Mouse (Mus musculus) kidney, adult 18-20 months (tissue): Measurements from ENCODE around the gene Pank1.
A peak's percentile ranks its signal among the peaks of the same experiment; 100 is the strongest.

ENCODE experiments used
- DNase-seq: peaks from one replicate; pipeline ENCODE4 v3.0.0; 2021

Gene Pank1

GRCm38 (mm10) chr19:34877898-34878602, 1.2 kb downstream of the Pank1 start:
- DNase-seq: peak; percentile 93

- DNase-seq: peak; percentile 51
These were observed 2.6 kb downstream of the Pank1 start for GRCm38 (mm10) chr19:34876676-34877075.

DNA sequence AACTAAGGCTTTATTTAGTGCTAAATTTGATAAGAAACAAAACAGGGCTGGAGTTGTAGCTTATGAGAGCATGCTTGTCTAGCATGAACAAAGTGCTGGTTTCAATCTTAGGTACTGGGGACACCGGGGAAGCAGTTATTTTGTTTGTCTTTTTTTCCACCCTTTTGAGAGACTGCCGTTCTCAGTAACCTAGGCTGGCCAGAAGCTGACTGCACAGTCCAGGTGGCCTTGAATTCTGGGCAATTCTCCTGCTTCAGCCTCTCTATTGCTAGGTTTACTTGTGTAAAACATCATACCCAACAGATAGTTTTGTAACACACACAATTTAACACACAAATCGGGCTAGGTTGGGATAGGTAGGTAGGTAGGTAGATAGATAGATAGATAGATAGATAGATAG, 9.9 kb downstream of the Pank1 start:
- DNase-seq: no peak

DNA sequence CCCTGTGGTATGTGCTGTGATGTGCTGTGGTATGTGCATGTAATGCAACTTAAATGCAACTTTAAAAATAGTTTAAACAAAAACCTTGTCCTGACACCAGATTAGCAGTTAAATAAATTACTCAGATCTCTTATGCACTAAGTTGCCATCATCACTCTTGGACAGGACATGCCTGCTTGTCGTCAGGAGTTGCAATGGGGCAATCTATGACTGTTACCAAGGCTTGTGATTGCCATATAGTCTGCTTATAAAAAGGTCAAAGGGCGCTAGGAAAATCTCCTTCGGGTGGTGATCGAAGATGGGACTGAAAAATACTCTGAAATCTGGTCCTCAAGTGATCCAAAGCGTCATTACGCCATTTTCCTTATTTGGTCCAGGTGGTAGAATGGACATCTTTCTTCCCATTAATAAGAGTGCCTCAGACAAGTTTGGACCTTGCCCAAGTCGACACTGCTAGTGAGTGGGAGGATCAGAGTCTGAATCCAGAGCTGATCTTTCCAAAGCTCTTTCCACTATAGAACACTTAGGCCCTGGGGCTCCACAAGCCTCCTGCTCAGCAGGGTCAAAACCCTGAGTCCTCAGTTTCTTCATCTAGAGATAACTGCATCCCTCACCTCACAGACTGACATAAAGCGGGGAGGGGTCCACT, 11.0 kb downstream of the Pank1 start:
- no peak for DNase-seq

GRCm38 (mm10) chr19:34863737-34864136, 15.5 kb downstream of the Pank1 start:
- DNase-seq: no peak

DNA sequence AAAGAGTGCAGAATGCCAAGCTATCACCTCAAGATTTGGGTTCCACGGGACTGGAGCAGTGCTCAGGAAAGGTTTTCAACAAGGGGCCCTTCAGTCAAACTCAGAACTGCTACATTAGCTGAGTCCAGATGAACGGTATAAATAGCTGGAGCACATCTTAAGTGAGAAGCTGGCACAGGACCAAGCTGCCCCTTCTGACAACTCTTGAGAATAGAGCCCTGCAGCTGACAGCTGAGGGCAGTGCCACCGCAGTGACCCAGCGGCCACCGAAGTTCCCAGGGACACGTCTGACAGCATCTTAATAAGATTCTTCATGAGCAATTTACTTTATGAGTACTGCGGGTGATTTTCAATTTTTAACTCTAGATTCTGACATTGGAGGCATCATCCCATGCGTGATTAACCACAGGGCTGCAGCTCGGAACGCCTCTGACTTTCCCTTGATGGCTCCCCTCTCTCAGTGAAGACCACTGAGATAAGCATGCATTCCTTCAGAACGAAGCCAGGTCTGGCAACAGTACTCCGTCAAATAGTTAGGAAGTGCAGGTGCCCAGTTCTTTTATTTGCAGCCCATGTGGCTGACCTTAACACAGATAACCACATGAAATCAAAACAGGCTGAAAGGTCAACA, 23.1 kb downstream of the Pank1 start:
- DNase-seq: peak; percentile 23

DNA sequence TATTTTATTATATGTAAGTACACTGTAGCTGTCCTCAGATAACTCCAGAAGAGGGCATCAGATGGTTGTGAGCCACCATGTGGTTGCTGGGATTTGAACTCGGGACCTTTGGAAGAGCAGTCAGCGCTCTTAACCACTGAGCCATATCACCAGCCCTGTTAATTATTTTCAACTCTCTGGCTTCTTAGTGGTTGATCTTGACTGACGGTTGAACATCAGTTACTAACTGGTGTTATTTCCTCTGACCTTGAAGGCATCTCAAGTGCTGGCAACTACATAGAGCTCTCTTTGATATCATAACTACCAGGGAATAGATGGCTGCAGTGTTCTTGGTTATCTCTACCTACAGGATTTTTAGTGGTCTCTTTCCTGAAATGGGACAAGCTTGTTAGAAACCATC, 28.1 kb downstream of the Pank1 start:
- no peak for DNase-seq

DNA sequence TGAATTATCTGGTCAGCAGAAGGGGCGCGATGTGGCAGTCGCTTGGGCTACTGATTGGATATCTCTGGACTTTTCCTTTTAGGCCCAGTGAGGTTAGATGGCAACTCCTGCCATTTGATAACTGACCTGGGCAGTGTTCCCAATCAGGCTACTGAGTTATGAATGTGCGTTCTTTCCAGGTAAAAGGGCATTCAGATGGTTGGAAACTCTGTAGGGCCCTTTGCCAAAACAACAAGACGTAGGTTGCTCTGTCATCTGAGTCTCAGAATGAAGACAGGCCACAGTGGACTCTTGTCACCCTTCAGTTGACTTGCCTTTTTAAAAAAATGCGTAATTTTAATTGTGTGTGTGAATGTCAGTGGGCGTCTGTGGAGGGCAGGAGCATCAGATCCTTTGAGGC, 29.8 kb downstream of the Pank1 start:
- peak; percentile 57 for DNase-seq

- no peak for DNase-seq
These were observed 31.1 kb downstream of the Pank1 start for GRCm38 (mm10) chr19:34848164-34848563.

- DNase-seq: no peak
These were observed 32.2 kb downstream of the Pank1 start for GRCm38 (mm10) chr19:34847103-34847502.

- no peak for DNase-seq
These were observed 32.7 kb downstream of the Pank1 start for GRCm38 (mm10) chr19:34846508-34847038.

GRCm38 (mm10) chr19:34846005-34846404, 33.2 kb downstream of the Pank1 start:
- DNase-seq: no peak

GRCm38 (mm10) chr19:34845331-34845730, 33.9 kb downstream of the Pank1 start:
- DNase-seq: no peak

DNA sequence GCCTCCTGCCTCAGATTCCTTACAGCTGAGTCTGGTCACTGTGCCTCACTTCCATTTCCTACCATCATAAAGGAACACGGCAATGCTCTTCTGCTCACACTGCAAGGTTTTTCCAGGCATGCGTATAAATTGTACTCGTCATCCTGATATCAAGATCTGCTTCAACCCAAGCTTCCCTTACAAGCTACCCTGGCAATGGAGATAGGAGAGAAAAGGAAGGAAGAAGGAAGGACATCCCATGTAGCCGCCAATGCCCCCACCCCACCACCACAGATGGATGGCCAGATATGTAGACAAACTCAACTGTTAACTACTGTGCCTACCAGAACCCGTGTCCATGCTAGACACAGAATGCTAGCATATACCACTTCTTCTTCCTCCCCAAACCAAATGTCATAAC, 34.5 kb downstream of the Pank1 start:
- DNase-seq: no peak

GRCm38 (mm10) chr19:34844047-34844446, 35.2 kb downstream of the Pank1 start:
- no peak for DNase-seq

DNA sequence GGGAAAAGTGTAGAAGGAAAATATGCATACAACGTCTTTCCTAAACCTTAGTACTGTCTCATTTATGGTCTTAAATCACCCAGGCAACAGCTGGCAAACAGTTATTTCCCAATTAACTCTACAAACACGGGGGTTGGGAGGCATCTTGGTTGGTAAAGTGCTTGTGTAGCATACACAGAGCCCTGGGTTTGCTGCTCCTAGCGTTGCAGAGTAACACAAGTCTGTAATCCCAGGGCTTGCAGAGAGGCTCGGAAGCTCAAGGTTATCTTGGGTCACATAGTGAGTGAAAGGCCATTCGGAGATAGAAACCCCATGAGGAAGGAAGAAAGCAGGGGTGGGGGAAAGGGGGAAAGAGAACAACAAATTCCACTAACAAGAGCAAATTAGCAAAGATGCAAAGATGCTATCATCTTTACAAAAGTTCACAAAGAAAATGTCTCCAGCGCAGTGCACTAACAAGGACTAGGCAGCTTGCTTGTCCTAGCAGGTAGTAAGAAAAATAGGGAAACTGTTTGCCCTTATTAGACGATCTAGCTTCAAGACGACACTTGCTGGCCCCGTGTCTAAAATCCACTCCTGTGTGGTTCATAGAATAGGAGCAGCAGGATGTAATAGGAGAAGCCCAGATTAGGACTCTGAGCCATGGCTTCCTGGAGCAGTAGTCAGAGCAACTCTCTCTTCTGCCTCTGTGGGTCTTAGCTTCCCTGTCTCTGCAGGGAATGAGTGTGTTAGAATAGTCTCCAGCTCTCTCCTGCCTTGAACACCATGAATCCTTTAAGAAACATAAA, 37.3 kb downstream of the Pank1 start:
- DNase-seq: no peak

- no peak for DNase-seq
These were observed 40.6 kb downstream of the Pank1 start for GRCm38 (mm10) chr19:34838624-34839023.

- no peak for DNase-seq
These were observed 47.6 kb downstream of the Pank1 start for GRCm38 (mm10) chr19:34831702-34832101.

DNA sequence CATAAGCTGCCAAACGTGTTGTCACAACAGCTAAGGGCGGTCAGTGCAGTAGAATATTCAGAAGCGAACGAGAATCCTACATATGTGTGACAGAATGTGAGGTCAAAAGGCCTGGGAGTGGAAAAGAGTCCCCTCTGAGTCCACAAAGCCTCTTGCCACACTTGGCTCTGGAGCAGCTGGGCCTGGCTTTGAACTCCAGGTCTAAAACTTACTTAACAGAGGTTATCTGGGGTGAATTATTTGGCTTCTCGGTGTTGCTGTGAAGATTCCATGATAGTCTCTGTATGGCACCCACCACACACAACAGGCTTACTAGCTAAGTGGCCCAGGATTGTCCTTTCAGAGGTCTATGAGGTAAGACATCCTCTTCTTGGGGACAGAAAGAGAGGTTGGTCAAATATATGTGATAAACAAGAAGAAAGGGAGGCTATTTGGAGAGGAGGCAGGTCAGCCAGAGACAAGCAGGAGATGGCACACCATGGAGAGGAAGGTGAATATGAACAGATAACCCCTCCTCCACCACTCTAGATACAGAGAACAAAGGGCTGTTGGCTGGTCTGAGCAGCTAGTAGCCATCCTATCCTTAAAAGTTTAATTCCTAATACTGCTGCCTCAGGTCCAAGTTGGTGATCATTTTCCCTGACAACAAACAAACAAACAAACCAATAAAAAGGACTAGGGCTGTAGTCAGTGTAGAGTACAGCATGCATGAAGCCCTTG, 51.2 kb downstream of the Pank1 start:
- no peak for DNase-seq

DNA sequence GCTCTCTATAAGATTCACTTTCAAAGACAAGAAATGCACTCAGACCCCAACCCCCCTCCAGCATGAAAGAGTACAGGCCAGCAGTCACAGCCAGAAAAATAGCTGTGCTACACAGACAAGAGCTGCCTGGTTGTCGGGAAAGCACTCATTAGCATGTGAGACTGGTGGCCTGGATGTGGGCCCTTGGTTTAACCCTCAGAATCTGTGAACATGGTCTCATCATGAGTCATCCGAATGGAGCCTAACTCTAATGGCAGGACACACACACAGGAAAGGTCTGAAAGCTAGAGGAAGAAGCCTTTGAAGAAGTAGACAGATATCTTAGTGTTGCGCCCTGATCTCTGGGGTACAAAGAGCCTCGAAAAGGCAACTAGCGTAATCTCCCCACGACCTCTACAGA, 51.8 kb downstream of the Pank1 start:
- DNase-seq: no peak

GRCm38 (mm10) chr19:34825946-34826655, 53.2 kb downstream of the Pank1 start:
- DNase-seq: peak; percentile 64
